Mouse (Mus musculus): ENCODE measurements around the gene Tjp2.
A peak's percentile ranks its signal among the peaks of the same experiment; 100 is the strongest.

The Tjp2 gene

DNA sequence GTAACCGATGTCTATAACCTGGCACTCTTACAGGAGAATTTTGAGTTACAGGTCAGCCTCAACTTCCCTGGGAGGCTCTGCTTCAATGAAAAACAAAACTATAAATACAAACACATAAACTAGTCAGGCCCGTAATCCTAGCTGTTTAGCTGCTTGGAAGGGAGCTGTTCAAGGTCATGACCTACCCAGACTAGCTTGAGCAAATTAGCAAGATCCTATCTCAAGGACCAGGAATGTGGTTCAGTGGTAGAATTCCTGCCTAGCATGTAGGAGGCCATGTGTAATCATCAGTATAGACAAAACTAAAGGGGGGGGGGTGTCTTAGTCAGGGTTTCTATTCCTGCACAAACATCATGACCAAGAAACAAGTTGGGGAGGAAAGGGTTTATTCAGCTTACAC is 46.7 kb downstream of the Tjp2 start:
- no peak for DNase-seq (ENCODE audit: low read depth)

DNA sequence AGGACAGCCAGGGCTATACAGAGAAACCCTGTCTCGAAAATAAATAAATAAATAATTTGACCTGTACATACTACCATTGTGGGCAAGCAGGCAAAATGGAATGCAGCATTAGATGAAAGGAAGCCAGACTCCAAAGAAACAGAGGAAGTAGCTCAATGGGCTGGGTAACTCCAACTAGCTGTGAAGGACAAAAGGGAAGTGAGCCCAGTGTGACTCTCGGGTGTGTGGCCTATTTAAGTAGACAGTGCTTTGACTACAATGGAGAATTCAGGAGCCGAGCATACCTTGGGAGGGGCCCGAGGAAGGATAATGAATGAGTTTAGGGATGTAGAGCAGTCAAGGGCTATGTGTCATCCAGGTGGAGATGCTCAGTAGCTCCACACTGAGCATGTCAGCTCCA is 48.1 kb downstream of the Tjp2 start:
- no peak for DNase-seq (ENCODE audit: low read depth)

DNA sequence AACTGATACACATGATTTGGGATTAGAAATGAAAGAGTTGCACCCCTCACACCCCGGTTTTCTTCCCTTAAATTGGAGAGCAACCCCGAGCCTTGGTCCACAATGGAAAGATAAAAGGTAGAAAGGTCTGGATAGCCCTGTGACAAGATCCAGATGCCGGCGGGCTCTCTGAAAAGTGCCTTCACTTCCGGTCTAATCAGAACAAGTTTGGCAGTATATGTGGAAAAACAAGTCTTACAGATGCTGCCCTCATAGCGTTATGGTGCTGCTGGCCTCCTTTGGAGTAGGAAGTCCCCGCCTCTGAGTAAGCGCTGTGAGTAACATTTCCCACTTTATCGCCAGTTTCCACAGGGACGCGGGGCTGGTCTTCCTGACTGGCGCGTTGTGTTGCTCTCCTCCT is 49.9 kb downstream of the Tjp2 start:
- peak; percentile 53 for DNase-seq (ENCODE audit: low read depth)

DNA sequence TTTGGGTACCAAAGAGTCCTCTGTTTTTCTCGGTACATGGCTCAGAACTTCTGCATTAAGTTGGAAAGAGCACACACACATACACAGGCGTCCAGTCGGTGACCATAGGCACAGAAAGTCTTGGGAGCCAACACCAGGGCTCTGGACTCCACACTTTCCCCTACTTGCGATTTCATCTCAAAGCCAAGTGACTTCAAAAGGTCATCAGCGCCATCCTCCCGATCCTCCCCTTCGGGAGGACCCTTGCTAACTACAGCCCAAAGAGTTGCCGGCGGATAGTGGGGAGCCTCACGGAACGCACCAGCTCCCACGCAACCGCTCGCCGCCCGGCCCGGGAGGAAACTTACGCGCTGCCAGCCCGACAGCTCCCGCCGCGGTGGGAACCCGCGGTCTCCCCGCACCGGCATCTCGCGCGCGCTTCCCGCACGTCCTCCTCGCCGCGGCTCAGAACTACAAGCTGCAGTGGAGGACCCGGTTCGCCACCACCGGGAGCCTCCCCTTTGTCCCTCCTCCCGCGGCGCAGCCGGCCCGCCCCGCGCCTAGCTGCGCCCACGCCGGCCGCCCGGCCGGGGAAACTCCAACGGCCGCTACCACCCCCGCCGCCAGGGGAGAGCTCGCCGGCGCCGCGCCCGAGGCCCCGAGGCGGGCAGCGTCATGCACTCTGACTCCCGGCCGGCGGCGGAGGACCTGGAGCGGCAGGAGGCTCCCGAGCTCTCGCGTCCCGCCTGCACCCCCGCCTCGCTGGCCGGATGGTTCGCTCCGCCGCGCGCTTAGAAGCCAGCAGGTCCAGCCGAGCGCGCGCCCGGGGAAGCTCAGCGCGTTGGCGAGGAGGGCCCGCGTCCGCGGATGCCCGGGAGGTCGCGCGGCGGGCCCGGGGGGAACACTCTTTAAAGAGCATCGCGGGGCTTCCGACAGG is 51.0 kb downstream of the Tjp2 start:
- peak; percentile 84 for DNase-seq (ENCODE audit: low read depth)

DNA sequence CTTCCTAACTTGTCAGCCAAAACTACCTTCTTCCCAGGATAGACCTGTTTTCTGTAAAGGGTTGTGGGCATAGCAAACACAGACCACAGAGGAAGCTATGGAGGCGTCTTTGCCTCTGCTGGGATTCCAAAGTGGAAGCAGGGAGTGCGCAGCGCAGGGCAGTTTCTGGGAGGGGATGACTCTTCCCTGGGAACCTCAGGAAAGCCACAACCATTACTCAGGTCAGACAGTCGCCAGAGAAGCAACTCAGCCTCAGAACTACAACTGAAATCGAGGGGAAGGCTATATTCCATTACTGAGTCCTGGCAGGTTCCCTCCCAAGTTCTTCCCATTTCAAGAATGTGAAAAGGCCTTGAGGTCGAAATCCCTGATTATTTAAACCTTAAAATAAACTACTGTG is 51.8 kb downstream of the Tjp2 start:
- no peak for DNase-seq (ENCODE audit: low read depth)

DNA sequence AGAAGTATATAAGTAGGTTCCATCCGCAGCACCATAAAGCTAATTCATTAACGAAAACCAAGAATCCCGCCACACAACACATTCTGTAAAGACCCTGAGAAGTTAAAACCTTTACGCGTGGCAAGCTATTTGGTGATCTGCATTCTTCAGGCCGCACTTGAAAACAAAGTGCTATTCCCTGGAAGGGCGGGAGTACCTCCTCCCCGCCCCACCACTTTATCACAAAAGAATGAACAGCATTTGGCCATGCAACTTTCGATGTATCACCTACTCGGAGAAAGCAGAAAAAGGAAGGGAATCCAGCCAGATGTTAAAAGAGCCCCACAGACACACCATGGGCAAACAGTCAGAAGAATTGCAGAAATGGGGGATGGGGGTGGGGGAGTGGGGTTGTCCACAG is 56.3 kb downstream of the Tjp2 start:
- DNase-seq (ENCODE audit: low read depth), result no peak

DNA sequence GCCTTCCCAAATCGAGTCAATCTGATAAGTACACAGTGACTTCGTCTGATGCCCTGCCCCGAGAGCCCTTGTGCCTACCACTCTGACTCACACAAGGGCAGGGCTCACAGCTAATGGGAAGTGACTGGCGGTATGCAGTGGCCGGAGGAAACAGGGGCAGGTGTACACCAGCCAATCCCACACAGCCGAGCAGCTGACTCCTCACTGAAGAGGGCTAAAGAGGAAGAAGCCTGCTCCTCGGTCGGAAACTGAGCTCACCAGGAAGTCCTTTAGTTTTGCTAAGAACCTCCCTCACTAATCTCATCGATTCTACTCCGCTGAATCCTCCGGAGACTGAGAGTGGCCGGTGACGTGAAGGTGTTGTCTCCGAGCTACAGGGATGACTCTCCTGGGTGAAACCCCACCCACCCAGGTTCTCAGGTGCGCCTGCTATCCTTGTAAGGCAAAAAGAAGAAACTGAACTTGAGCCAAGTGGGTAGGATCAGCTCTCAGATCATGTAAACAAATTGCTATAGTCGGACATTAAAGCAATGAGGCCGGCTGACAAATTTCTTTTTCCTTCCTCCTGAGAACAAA is 58.2 kb downstream of the Tjp2 start:
- DNase-seq (ENCODE audit: low read depth), result peak; percentile 74

DNA sequence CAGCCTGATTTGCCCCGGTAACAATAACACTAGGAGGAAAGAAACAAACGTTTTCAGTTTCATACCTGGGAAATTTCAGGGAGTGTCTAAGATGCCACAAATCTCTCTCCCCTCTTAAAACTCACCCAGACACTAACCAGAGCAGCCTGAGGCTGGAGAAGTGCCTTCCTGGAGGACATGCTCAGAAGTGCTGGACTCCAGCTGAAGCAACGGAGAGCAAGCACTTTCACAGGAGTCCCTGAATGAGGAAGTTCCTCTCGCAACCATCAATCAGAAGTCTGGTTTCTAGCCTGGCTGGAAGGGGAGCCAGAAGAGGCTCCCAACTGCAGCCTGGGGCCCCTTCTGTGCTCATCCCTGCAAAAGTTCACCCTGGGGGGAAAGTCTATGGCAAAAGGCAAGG is 60.9 kb downstream of the Tjp2 start:
- no peak for DNase-seq (ENCODE audit: low read depth)

DNA sequence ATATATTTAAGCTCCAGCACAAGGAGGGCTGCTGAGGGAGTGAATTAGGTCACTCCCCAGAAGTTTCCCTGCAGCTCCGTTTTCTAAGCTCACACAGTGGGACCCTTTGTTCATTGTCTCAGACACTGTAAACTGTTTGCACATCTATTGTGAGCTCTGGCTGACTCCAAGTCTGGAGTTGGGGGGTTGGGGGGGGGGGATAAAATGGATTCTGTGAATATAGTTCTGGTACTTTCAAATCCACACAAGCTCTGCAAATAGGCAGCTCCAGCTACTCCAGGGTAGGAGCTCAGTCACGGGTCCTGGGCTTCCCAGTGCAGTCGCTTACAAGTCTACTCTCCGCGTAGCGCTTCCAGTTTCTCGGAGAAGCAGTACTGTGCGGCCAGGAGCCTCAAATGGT is 64.4 kb downstream of the Tjp2 start:
- no peak for DNase-seq (ENCODE audit: low read depth)

DNA sequence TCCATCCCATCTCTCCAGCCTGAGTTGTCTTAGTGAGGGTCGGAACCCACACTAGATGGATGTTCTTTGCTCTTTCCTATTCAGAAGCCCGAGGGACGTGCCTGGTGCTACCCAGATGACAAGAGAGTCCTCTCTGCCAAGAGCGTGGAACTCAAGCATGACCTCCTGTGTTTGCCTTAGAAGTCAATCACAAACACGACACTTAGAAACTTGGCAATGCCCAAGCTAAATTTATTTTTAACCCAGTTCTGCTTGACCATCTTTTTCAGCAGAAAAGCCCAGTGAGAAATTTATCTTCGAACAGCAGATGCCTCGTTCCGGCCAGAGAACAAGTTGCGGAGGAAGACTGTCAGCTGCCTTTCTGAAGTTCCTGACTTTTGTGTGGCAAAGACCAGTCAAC is 65.1 kb downstream of the Tjp2 start:
- DNase-seq (ENCODE audit: low read depth), result no peak

DNA sequence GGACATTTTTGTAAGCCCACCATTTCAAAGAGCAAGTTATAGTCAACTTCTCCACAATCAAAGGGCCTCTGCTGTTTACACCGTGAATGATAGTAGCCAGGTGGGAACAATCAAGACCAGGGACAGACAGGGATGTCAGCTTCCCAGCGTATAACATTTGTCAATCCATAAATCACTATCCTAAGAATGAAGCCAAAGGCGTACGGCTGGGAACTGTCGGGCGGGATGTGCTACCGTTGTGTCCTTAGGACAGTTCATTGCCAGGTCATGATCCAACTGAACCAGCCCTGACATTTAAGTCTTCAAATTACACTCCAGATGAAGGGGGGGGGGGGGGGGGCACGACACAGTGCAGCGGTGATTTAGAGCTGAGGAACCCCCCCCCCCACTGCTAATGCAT is 65.5 kb downstream of the Tjp2 start:
- no peak for DNase-seq (ENCODE audit: low read depth)

DNA sequence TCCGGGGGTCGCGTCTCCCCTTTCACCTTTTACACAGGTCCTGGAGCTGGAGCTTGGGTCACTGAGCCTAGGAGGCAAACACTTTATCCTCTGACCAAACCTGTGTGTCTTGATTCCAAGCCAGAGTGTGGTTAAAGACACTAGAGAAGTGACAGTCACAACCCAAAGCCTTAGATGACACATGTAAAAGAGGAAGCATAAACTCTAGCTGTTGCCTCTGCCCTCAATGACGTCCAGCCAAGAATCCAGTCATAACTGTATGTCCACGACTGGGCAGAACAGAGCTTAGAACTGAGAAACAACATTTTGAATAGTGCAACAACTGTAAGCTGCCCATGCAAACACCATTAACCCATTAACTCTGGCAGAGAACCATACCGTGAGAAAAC is 68.8 kb downstream of the Tjp2 start:
- DNase-seq (ENCODE audit: low read depth), result no peak

DNA sequence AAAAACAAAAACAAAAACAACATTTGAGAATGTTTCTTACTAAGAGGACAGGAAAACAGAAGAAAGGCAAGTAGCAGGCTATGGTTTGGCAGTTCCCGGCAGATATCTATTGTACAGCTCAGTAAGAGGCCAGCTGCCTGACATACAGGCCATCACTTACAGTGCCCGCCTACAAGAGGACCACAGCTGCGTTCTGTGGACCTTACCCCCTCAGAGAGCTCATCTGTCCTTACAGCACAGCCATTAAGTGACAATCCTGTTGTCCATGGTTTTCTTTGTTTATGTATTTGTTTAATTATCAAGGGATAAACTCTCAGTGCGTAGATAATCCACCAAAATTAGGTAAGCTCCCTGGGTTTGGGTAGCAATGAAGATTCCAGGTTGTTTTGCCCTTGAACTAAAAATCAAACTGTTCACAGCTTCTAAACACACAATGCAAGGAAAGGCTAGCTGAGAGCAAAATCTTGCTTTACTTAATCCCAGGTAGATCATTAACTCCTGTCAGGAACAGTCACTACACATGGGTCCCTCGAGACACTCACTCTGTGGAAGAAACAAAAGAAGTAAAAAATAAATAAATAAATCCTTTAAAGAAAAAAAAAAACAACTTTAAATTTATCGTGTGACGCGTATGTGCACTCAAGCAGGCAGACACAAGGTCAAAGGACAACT is 69.3 kb downstream of the Tjp2 start:
- DNase-seq (ENCODE audit: low read depth), result no peak

DNA sequence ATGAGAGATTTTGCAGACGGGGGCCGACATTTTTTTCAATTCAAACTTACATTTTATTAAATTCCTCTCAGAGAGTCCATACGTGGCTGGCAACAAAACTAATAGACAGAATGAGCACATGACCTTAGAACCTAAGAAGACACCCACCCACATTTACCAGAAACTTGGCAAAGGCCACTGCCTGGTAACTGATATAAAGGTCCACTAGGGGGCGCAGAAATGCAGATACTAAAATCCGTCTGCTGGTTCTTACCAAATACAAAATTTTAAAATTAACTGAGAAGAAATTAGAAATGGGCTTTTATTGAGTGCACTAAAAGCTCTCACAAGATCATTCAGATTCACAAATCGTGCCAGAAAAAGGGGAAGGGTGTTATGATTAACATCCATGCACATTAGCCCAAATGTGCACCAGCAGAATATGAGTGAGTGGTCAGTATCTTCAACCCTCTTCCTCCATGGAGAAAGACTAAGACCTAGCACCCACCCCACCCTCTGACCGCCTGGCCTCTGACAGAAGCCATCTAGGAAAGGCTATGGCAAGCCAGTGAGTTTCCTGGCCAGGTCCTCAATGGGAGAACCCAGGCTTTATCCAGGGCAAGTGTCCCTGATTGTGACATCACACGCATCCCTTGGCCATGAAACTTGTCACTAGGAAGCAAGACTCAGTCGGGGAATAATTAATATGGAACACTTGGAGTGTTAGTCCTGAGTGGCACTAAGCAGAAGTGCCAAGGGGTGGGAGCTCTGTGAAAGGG is 71.4 kb downstream of the Tjp2 start:
- peak; percentile 75 for DNase-seq (ENCODE audit: low read depth)

DNA sequence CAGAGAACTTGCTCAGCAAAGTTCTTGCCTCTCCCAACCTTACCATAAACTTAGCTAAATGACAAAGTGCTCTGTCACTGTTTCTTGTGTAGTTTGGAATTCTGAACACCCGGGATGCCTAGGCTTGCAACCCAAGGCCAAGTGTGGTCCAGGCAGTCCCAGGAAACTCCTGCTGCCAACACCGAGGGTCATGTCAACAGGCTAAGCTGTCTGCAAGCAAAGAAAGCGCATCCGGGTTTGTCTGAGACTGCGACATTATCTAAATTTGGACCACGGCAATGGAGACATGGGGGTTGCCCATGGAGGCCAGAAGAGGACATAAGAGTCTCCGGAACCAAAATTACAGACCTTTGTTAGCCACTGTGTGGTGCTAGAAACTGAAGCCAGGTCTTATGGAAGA is 80.8 kb downstream of the Tjp2 start:
- DNase-seq (ENCODE audit: low read depth), result no peak

DNA sequence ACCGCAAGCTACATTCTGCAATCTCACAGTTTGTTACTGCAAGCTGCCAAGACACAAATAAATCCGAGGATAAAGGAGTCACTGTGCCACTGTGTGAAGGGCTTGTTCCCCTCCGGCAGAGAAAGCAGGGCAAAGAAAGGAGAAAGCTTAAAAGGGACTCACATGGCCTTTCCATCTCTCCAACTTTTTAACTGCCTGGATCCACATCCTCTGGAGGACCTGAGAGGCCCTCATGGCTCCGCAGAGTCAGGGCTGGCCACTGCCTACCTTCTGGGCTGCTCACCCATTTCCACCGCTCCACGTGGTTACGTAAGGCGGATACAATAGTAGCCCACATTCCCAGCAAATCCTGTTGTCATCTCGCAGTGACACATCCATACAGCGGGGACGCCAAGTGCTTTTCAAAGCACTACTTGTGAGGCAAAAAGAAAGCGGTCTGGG is 82.2 kb downstream of the Tjp2 start:
- no peak for DNase-seq (ENCODE audit: low read depth)

DNA sequence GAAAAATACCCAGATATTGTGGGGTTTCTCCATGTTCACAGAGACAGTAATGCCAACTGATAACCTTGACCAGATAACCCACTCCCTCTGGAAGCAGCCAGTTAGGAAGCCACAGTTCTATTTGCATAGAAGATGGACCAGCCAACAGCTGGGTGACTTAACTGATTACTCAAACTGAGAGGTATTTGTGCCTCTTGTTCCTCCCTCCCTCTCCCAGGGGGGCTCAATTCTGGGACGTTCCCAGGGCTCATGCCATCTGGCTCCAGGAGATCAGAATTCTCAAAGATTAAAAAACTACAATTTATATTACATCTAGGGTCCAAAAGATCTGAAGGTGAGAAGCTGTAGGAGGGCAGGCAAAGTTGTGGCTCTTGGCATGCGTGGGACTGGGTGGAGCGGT is 84.5 kb downstream of the Tjp2 start:
- no peak for DNase-seq (ENCODE audit: low read depth)

DNA sequence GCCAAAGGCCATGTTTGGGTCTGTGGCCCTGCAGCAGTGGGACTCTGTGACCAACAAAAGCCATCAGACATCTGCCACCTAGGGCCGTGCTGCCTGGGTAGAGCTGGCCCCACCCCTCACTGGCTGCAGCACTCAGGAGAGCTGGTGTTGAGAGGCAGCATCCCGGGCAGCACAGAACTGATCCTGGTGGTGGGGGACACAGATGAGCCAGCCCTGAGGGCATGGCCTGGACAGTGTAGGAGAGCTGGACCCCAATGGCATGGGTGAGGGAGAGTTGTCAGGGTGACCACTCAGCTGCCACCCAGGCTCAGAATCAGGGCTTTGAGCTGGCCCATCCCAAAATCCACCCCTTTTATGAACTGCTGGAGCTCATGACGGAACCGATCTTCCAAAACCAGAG is 87.4 kb downstream of the Tjp2 start:
- DNase-seq (ENCODE audit: low read depth), result no peak

DNA sequence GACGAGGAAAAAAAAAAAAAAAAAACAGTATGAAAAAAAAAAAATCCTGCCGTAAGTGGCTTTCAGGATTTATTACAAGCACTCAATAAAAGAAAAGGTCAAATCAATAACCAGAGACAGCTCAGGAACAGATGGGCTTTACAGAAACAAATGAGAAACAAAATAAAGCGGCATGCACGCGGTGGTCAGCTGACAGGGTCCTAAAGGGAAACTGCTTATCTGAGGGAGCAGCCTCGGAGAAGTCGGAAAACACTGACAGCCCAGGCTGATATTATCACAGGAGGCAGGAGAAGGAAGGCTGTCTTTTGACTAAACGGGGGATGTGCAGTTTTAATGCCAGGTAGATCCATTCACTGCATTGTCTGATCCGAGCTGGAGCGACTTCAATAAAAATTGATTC is 89.8 kb downstream of the Tjp2 start:
- DNase-seq (ENCODE audit: low read depth), result no peak

DNA sequence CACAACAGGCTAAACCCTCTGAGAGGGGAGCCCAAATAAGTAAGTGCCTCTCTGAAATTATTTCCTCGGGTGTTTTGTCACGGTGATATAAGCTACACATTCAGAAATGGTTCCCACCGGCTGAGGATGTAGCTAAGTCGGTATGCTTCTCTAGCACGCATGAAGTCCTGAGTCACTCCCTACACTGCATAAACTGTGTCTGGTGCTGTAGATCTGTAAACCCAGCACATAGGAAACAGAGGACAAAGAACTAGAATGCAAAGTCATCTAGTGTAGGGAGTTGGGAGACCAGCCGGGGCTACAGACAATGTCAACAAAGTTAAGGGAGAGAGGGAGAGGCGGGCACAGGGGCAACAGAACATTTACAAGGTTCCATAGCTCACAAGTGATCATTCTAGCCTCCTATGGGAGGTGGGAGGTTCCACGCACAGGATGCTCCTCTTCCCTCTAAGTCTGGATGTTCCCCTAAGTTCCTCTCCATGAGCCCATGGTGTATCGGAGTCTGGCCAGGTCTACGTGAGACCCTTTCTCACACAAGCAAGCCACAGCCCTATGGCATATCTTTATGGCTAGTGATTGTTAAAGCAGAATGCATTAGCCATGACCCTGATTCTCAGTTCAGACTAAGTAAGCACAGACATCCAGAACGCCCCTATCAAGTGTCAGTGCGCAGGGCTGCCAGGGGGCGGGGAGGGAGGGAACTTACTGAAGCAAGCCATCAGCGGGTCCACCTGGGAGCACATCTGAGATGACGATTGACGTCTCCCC is 90.5 kb downstream of the Tjp2 start:
- no peak for DNase-seq (ENCODE audit: low read depth)

DNA sequence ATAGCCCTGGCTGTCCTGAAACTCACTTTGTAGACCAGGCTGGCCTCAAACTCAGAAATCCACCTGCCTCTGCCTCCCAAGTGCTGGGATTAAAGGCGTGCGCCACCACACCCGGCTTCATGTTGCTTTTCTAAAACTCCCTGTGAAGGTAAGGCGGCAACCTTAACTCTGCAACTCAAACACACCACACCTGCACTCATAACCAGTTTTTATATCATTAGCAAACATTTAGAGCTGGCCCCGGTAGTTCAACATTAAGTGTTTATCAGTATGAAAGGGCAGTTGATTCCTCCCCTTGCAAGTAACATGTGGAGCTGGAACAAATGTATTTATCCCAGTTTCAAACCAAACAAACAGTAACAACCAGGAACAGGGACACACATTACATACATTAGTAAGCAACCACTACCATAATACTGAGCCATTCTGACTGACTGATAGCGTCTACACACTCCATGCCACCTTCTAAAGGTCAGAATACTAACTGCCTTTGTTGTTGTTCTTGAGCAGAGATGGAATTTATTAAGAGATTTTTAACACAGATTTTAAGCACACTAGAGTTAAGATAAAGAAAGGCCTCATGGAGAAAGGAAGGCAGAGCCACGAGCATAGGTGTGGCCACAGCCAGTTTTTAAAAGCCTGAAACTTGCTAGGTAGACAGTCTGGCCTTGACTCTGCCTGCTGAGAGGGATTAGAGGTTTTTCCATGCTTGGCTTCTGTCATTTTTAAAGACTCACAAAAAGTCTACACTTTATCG is 101.1 kb downstream of the Tjp2 start:
- DNase-seq (ENCODE audit: low read depth), result no peak

All from induced T-regulatory cell, adult 2 months (primary cell).